Mouse (Mus musculus) cortical plate, adult 2 months (tissue): ENCODE data around the gene Clp1.

Experiments
- CTCF ChIP-seq: fragments of 200-500 bp; IDR thresholded peaks from 2 replicates; pipeline ENCODE4 v1.5.1; 2011; ENCODE audit warnings: mild to moderate bottlenecking, control low read depth, low read length; ENCODE audit not compliant: insufficient read depth; ENCODE audit errors: extremely low read depth
- POLR2A ChIP-seq: fragments of 200-500 bp; IDR thresholded peaks from 2 replicates; pipeline ENCODE4 v1.6.1; 2011; ENCODE audit warnings: mild to moderate bottlenecking, low read length, control low read depth; ENCODE audit not compliant: insufficient read depth; ENCODE audit errors: extremely low read depth

- TF ChIP-seq CTCF (no peak), POLR2A (no peak)
Observed at GRCm38 (mm10) chr2:84737451-84737925, 10.3 kb upstream of the Clp1 start.
